Mouse (Mus musculus): Measurements from ENCODE around the gene Cox7a2l. TPM values are rescaled to one million over a fixed set of nuclear protein-coding genes. Genes with fewer than 3 reads are reported as not detected.

The Cox7a2l gene
- total RNA-seq (2023), result 209 to 227 TPM (median 220 TPM) in 4 replicates

DNA sequence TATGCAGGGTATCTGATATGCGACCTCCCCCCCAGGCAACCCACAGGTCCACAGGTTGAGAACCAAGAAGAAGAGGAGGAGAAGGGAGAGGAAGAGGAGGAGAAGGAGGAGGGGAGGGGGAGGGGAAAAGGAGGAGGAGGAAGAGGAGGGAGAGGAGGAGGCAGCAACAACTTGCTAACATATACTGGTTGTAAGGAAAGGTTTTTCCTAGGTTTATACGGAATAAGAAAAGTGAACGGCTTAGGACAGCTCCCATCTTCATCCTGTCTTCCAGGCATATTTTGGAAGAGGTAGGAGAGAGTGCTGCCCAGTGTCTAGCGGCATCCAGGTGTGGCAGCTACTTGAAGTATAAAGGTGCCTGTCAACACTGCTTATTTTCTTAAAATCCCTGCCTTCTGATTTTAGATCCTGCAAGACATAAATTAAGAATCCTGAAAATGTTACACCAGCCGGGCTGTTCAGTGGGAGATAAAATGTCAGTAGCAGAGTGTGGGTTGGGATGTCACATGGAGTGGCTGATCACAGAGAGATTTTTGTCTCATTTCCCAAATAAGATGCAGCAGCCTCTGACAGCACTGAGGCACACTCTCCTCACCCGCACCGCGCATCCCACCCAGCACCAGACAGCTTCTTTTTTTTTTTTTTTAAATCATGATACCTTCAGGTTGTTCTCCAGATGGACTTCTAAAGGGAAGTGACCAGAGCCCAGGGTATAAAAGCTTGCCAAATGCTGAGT lies at the start of gene Cox7a2l:
Cox7a2l (minus strand) TSS at position 51 of the 736 bp plus-strand sequence.

Other genes starting within 250 kb of the Cox7a2l start
- gene Eml4, start 166.4 kb downstream of the Cox7a2l start, total RNA-seq (2023), result 105 to 110 TPM (median 107 TPM) in 4 replicates
- gene Kcng3, start 114.6 kb upstream of the Cox7a2l start, total RNA-seq (2023), result 0.22 TPM in 1 of 4 replicates, not detected in the others
- 119 to 128 TPM (median 125 TPM) in 4 replicates for gene Mta3, start 188.8 kb upstream of the Cox7a2l start, total RNA-seq (2023)